Mouse (Mus musculus): ENCODE results near the gene B3gnt3.

- TF ChIP-seq EP300 (optimal IDR thresholded peaks at IDR 0.05) = no peak
- TF ChIP-seq CTCF (IDR thresholded peaks at IDR 0.05; ENCODE audit: low read depth) = no peak
These were observed 16.9 kb downstream of the B3gnt3 start for GRCm38 (mm10) chr8:71684701-71685100.

Data from stomach, postnatal 0 days (tissue).